Mouse (Mus musculus): ENCODE measurements around the gene Dda1.

GRCm38 (mm10) chr8:71496481-71496880, 27.5 kb downstream of the Dda1 start:
- no peak for TF ChIP-seq POLR2A (IDR thresholded peaks at IDR 0.05; ENCODE audit: extremely low read depth, insufficient read depth, low read length)
- TF ChIP-seq CTCF (IDR thresholded peaks at IDR 0.05; ENCODE audit: extremely low read depth, insufficient read depth, low read length): no peak

All from cortical plate, adult 2 months (tissue).